Mouse (Mus musculus) monocyte, adult 59 days (primary cell): ENCODE measurements around the gene Naa20. TPM values are rescaled to one million over a fixed set of nuclear protein-coding genes. Genes with fewer than 3 reads are reported as not detected.

Experiments
- total RNA-seq, 2 experiments: library from RNA; stranded (reverse); gene quantifications; one replicate each; pipeline ENCODE4 v1.2.4; 2023

Gene Naa20
- 10 to 100 TPM; 30.2 to 32.6 TPM for total RNA-seq

GRCm38 (mm10) chr2:145901861-145902260 is at the start of gene Naa20:
TSS of gene Naa20 (plus strand) at chr2:145902099.

GRCm38 (mm10) chr2:145934339-145935231 is 32.7 kb downstream of the Naa20 start, which contains the start of the genes Cfap61 and Crnkl1:
TSS of gene Cfap61 (plus strand) at chr2:145934784.
TSS of gene Crnkl1 (minus strand) at chr2:145935014.

Other genes starting within 250 kb of the Naa20 start
- gene Rin2, start 226.9 kb upstream of the Naa20 start, total RNA-seq = 10 to 100 TPM; 60.7 to 65.6 TPM
- 1 to 10 TPM; 1.4 to 4.2 TPM for gene Cfap61, start 32.7 kb downstream of the Naa20 start, total RNA-seq
- 10 to 100 TPM; 43.9 to 50.4 TPM for gene Crnkl1, start 32.9 kb downstream of the Naa20 start, total RNA-seq